Mouse (Mus musculus) midbrain, embryonic 10.5 days (tissue): ENCODE measurements around the gene Shisa6. TPM values are rescaled to one million over a fixed set of nuclear protein-coding genes. Genes with fewer than 3 reads are reported as not detected.

Experiments
- DNase-seq: peaks from one replicate; pipeline ENCODE4 v3.0.0-alpha.2; 2017; ENCODE audit warnings: low spot score
- H3K27ac ChIP-seq: fragments of 300-500 bp; sonication (generic); replicated peaks from 2 replicates; pipeline ENCODE4 v1.5.1; 2016; ENCODE audit warnings: mild to moderate bottlenecking
- H3K27me3 ChIP-seq: fragments of 300-500 bp; sonication (generic); 2 replicates; pipeline ENCODE4 v1.6.1; 2016; ENCODE audit warnings: low read depth, mild to moderate bottlenecking; ENCODE audit not compliant: poor library complexity, severe bottlenecking
- H3K36me3 ChIP-seq: fragments of 300-500 bp; sonication (generic); 2 replicates; pipeline ENCODE4 v1.6.1; 2016; ENCODE audit warnings: mild to moderate bottlenecking, moderate library complexity
- H3K4me1 ChIP-seq: fragments of 300-500 bp; sonication (generic); 2 replicates; pipeline ENCODE4 v1.6.1; 2016
- H3K4me3 ChIP-seq: fragments of 300-500 bp; sonication (generic); 2 replicates; pipeline ENCODE4 v1.5.1; 2016; ENCODE audit warnings: mild to moderate bottlenecking, moderate library complexity
- H3K9me3 ChIP-seq: fragments of 300-500 bp; sonication (generic); replicated peaks from 2 replicates; pipeline ENCODE4 v1.6.1; 2016; ENCODE audit warnings: mild to moderate bottlenecking
- WGBS: fragments of 180-500 bp; shearing (Covaris S2); methylation state at CpG from one replicate; pipeline ENCODE4 v1.1.7; 2016; 5-methylcytosine and 5-hydroxymethylcytosine counted together
- polyA plus RNA-seq: library from polyadenylated mRNA; unstranded; fragments of >200 nt; fragmentation: Nextera tagmentation; extraction: Ambion mirVana; gene quantifications from 2 replicates; pipeline ENCODE4 v1.2.1, GENCODE M21; 2016

Shisa6 gene
- polyA plus RNA-seq, result 0.15 and 0.41 TPM in 2 replicates

DNA sequence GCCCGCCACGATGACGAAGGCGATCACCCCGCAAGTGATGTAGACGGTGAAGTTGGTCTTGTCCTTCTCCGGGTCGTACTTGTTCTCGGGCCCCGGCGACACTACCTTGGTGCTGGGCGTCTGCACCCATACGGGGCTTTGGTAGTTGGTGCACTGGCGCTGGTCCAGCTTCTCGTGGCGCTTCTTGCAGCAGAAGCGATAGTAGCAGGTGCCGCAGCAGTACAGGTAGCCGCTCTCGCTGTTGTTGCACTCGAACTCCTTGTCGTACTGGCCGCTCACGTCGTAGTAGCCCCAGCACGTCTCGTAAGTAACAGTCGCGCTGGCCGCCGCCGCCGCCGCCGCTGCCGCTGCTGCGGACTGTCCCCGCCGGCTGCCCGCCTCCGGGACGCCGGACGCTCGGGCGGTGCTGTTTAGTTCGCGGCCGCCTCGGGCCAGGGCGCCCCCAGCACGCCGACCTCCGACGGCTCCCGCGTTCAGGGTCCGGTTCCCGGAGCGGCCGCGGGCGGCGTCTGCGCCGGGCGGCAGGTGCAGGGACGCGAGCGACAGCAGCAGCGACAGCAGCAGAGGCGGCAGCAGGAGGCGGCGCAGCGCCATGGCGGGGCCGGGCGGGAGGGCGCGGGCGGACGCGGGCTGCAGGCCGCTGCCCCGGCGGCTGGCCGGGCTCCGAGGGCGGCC, at the start of gene Shisa6:
TSS of gene Shisa6 (minus strand) at position 594 of the 675 bp plus-strand sequence.
- H3K4me1 ChIP-seq, result peaks cover 26% of the 10 kb centered on the region
- H3K4me3 ChIP-seq, result peak within 1 kb of the TSS; percentile 71
- H3K36me3 ChIP-seq, result no peaks in the 10 kb centered on the region
- peak; percentile 67 for DNase-seq
- WGBS, result under 1% methylated on average over 82 of the region's 89 CpGs
- peak within 1 kb of the TSS; percentile 83 for H3K27ac ChIP-seq
- H3K9me3 ChIP-seq, result no peaks in the 10 kb centered on the region
- peaks cover 88% of the 10 kb centered on the region for H3K27me3 ChIP-seq

- H3K4me1 ChIP-seq, result peaks cover 3% of the 10 kb centered on the region
- no peaks in the 10 kb centered on the region for H3K36me3 ChIP-seq
- no peaks in the 10 kb centered on the region for H3K9me3 ChIP-seq
- 0 out of 2 replicates have a peak, but pooled peaks cover 3% of the 10 kb centered on the region for H3K27me3 ChIP-seq
- no peak for DNase-seq
- no peak overlapping the region for H3K27ac ChIP-seq
- WGBS, result 31% methylated on average over 2 of the region's 2 CpGs
- H3K4me3 ChIP-seq, result no peak overlapping the region
These were observed 48.1 kb upstream of the Shisa6 start for GRCm38 (mm10) chr11:66573888-66574287.

DNA sequence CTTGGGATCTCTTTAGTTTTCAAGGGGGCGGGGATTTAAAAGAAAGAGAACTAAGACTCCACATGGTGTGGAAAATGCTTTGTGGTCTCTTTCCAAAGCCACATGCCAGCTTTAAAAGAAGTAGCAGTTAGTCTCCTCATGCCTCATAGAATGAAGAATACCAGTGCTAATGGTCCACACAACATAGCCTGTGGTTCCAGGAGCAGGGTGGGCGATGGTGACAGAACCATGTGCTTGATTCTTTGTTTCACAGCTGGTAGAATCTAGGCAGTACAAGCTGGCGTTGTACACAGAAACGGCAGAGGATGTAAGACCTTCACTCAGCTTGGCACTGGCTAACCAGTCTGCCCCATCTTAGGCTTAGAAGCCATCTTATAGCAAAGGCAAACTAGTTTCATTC, 43.3 kb upstream of the Shisa6 start:
- no peak overlapping the region for H3K27ac ChIP-seq
- peaks cover 20% of the 10 kb centered on the region for H3K4me1 ChIP-seq
- peaks cover 34% of the 10 kb centered on the region for H3K27me3 ChIP-seq
- H3K36me3 ChIP-seq, result no peaks in the 10 kb centered on the region
- DNase-seq, result no peak
- WGBS, result 79% methylated on average over 4 of the region's 4 CpGs
- no peaks in the 10 kb centered on the region for H3K9me3 ChIP-seq
- no peak overlapping the region for H3K4me3 ChIP-seq

- Histone ChIP-seq H3K27me3 (peaks cover 34% of the 10 kb centered on the region), H3K27ac (no peak overlapping the region), H3K36me3 (no peaks in the 10 kb centered on the region), H3K4me1 (peaks cover 20% of the 10 kb centered on the region), H3K4me3 (no peak overlapping the region), H3K9me3 (no peaks in the 10 kb centered on the region)
- DNase-seq, result peak; percentile 19
- 23% methylated on average over 4 of the region's 4 CpGs for WGBS
These were observed 42.6 kb upstream of the Shisa6 start for GRCm38 (mm10) chr11:66568386-66568791.

GRCm38 (mm10) chr11:66567382-66567781, 41.6 kb upstream of the Shisa6 start:
- Histone ChIP-seq H3K27me3 (peaks cover 34% of the 10 kb centered on the region), H3K4me3 (no peak overlapping the region), H3K4me1 (peaks cover 20% of the 10 kb centered on the region), H3K36me3 (no peaks in the 10 kb centered on the region), H3K9me3 (no peaks in the 10 kb centered on the region), H3K27ac (no peak overlapping the region)
- 12% methylated on average over 10 of the region's 10 CpGs for WGBS
- DNase-seq, result no peak

GRCm38 (mm10) chr11:66562274-66562673, 36.5 kb upstream of the Shisa6 start:
- WGBS, result 83% methylated on average over 7 of the region's 7 CpGs
- H3K4me1 ChIP-seq, result peaks cover 4% of the 10 kb centered on the region

GRCm38 (mm10) chr11:66537820-66538219, 12.1 kb upstream of the Shisa6 start:
- Histone ChIP-seq H3K4me1 (0 out of 2 replicates have a peak, but pooled peaks cover 4% of the 10 kb centered on the region), H3K27me3 (peaks cover 6% of the 10 kb centered on the region; the same call in 1 of the 2 replicates), H3K9me3 (no peaks in the 10 kb centered on the region), H3K27ac (no peak overlapping the region), H3K36me3 (no peaks in the 10 kb centered on the region), H3K4me3 (no peak overlapping the region)
- no peak for DNase-seq
- WGBS, result 82% methylated on average over 1 of the region's 1 CpGs

More at GRCm38 (mm10) chr11:66562274-66562673, 36.5 kb upstream of the Shisa6 start:
- DNase-seq, result no peak
- Histone ChIP-seq H3K4me3 (no peak overlapping the region), H3K9me3 (no peaks in the 10 kb centered on the region), H3K27ac (no peak overlapping the region), H3K27me3 (peaks cover 15% of the 10 kb centered on the region), H3K36me3 (no peaks in the 10 kb centered on the region)

DNA sequence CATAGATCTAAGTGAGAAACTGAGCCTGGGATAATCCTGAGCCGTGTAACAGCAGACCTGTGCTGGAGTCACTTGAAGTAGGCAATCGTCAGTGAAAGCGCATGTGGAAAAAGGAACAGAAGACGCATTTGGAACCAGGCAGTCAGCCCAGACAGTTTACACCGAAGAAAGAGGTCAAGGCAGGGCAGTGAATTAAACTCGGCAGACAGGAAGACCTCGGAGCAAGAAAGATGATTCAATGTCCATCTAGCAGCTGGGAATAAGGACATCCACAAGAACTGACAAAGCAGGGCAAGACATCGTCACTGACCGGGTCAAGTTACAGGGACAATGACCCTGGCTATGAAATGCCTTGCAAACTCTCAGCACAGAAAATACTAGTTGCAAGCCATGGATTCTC, 10.1 kb upstream of the Shisa6 start:
- Histone ChIP-seq H3K36me3 (no peaks in the 10 kb centered on the region), H3K4me1 (0 out of 2 replicates have a peak, but pooled peaks cover 4% of the 10 kb centered on the region), H3K27me3 (peaks cover 22% of the 10 kb centered on the region; the same call in 1 of the 2 replicates), H3K9me3 (no peaks in the 10 kb centered on the region), H3K4me3 (no peak overlapping the region), H3K27ac (no peak overlapping the region)
- no peak for DNase-seq
- WGBS, result 84% methylated on average over 9 of the region's 9 CpGs

- H3K9me3 ChIP-seq, result no peaks in the 10 kb centered on the region
- H3K4me3 ChIP-seq, result no peak overlapping the region
- H3K27ac ChIP-seq, result no peak overlapping the region
- WGBS, result 87% methylated on average over 4 of the region's 4 CpGs
- no peaks in the 10 kb centered on the region for H3K36me3 ChIP-seq
- no peak for DNase-seq
- H3K27me3 ChIP-seq, result peaks cover 27% of the 10 kb centered on the region; the same call in 1 of the 2 replicates
- 0 out of 2 replicates have a peak, but pooled peaks cover 4% of the 10 kb centered on the region for H3K4me1 ChIP-seq
These were observed 9.4 kb upstream of the Shisa6 start for GRCm38 (mm10) chr11:66535156-66535555.

DNA sequence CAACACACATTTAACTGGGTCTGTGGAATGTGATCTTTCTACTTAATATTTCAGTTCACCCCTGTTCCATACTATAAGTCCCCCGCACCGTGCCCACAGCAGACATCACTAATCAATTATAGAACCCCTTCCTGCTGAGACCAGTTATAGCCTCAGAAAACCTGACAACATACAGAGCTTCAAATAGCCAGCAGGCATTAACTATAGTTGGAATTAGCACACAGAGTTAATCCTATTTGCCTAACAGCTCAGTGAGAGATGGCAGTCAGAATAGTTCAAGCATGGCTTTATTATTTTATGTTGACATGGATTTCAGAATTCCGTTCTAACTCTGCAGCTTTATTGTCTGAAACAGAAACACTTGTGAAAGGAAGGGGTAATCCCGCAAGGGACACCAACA, 8.5 kb upstream of the Shisa6 start:
- Histone ChIP-seq H3K27ac (no peak overlapping the region), H3K9me3 (no peaks in the 10 kb centered on the region), H3K27me3 (peaks cover 35% of the 10 kb centered on the region), H3K36me3 (no peaks in the 10 kb centered on the region), H3K4me1 (0 out of 2 replicates have a peak, but pooled peaks cover 4% of the 10 kb centered on the region), H3K4me3 (no peak overlapping the region)
- no peak for DNase-seq
- WGBS, result 63% methylated on average over 4 of the region's 4 CpGs

DNA sequence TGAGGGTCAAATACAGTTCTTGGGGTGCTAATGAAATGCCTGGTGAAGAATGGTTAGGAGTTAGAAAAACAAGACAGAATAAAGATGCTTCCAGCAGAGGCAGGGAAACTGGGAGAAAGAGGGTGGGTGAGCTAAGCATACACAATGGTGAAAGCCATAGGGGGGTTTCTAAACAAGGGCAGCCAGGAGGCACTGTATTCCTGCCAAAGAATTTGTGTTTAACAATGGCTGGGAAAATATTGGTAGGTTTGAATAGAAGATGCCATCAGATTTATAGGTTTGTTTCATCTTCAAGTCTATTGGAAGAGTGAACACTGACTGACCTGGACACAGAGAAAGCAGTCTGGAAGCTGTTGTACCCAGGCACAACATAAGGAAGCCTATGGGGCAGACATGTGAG, 2.4 kb upstream of the Shisa6 start:
- Histone ChIP-seq H3K27ac (no peak overlapping the region), H3K27me3 (peaks cover 93% of the 10 kb centered on the region), H3K36me3 (no peaks in the 10 kb centered on the region), H3K4me3 (no peak overlapping the region), H3K9me3 (no peaks in the 10 kb centered on the region), H3K4me1 (peaks cover 26% of the 10 kb centered on the region)
- DNase-seq, result no peak

GRCm38 (mm10) chr11:66527343-66527742, 1.6 kb upstream of the Shisa6 start:
- no peaks in the 10 kb centered on the region for H3K36me3 ChIP-seq
- no peak overlapping the region for H3K27ac ChIP-seq
- WGBS, result 1% methylated on average over 5 of the region's 5 CpGs
- no peaks in the 10 kb centered on the region for H3K9me3 ChIP-seq
- DNase-seq, result peak; percentile 23
- H3K27me3 ChIP-seq, result peaks cover 93% of the 10 kb centered on the region
- peak overlapping the region; percentile 21; the same call in 1 of the 2 replicates for H3K4me3 ChIP-seq
- peaks cover 26% of the 10 kb centered on the region for H3K4me1 ChIP-seq

DNA sequence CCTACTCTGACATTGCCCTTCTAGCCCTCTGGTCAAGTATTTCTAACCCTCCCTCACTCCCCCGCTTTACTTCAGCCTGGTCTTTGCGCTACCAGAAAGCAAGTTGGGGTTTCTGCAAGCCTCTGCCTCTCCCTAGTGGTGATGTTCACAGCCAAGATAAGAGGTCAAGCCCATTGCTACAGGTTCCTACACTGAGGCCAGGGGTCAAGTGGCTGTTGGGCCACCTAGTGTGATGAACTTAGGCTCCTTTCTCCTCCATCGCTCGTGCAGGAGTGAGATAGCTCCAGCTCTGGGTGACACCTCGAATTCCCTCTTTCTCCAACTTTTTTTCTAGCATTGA, 1.2 kb upstream of the Shisa6 start:
- Histone ChIP-seq H3K27ac (no peak overlapping the region), H3K4me3 (peak overlapping the region; percentile 71), H3K27me3 (peaks cover 95% of the 10 kb centered on the region), H3K9me3 (no peaks in the 10 kb centered on the region), H3K4me1 (peaks cover 26% of the 10 kb centered on the region), H3K36me3 (no peaks in the 10 kb centered on the region)
- WGBS, result 10% methylated on average over 5 of the region's 5 CpGs
- DNase-seq, result no peak
